Mouse (Mus musculus) limb, embryonic 13.5 days (tissue): ENCODE measurements at regions not wholly inside any gene's neighbourhood (a gene's known extent, or its start where the extent isn't known, plus 50 kb on each side); places are given as distances from the start of the nearest gene placed in this dataset.
"Not testable (repeated sequence)": the region's sequence is repeated elsewhere in the genome, so short reads cannot be mapped to it uniquely, and the experiment has no call there.

Source experiments
- ATAC-seq: fragments of 200-750 bp; cut with Nextera tagmentation; 2 replicates; pipeline ENCODE4 v1.8.0; 2017; ENCODE audit warnings: low read depth, moderate number of reproducible peaks, moderate TSS enrichment; ENCODE audit not compliant: low FRiP score
- H3K27ac ChIP-seq: fragments of 300-500 bp; sonication (generic); 2 replicates; pipeline ENCODE4 v1.5.1; 2015; ENCODE audit warnings: inconsistent platforms, mild to moderate bottlenecking, moderate library complexity
- H3K27me3 ChIP-seq: fragments of 300-500 bp; sonication (generic); 2 replicates; pipeline ENCODE4 v1.6.1; 2015; ENCODE audit warnings: mild to moderate bottlenecking, inconsistent platforms
- H3K36me3 ChIP-seq: fragments of 300-500 bp; sonication (generic); 2 replicates; pipeline ENCODE4 v1.6.1; 2015; ENCODE audit warnings: inconsistent platforms, mild to moderate bottlenecking, moderate library complexity
- H3K4me1 ChIP-seq: fragments of 300-500 bp; sonication (generic); 2 replicates; pipeline ENCODE4 v1.6.1; 2015; ENCODE audit warnings: inconsistent platforms
- H3K4me2 ChIP-seq: fragments of 300-500 bp; sonication (generic); replicated peaks from 2 replicates; pipeline ENCODE4 v1.6.1; 2015; ENCODE audit warnings: inconsistent platforms, mild to moderate bottlenecking, moderate library complexity
- H3K4me3 ChIP-seq: fragments of 300-500 bp; sonication (generic); 2 replicates; pipeline ENCODE4 v1.5.1; 2015; ENCODE audit warnings: moderate library complexity, mild to moderate bottlenecking, inconsistent platforms
- H3K9ac ChIP-seq: fragments of 300-500 bp; sonication (generic); 2 replicates; pipeline ENCODE4 v1.6.1; 2015; ENCODE audit warnings: mild to moderate bottlenecking, inconsistent platforms
- H3K9me3 ChIP-seq: fragments of 300-500 bp; sonication (generic); 2 replicates; pipeline ENCODE4 v1.6.1; 2016; ENCODE audit warnings: inconsistent platforms
- WGBS: fragments of 180-500 bp; shearing (Covaris S2); methylation state at CpG from one replicate; pipeline ENCODE4 v1.1.7; 2015; 5-methylcytosine and 5-hydroxymethylcytosine counted together

- no peak for ATAC-seq
- H3K4me2 ChIP-seq, result no peak overlapping the region
- H3K4me3 ChIP-seq, result no peak overlapping the region
- no peaks in the 10 kb centered on the region for H3K36me3 ChIP-seq
- no peaks in the 10 kb centered on the region for H3K27me3 ChIP-seq
- no peak overlapping the region for H3K27ac ChIP-seq
- no peak overlapping the region for H3K9ac ChIP-seq
- no peaks in the 10 kb centered on the region for H3K9me3 ChIP-seq
- H3K4me1 ChIP-seq, result no peaks in the 10 kb centered on the region
Measured at GRCm38 (mm10) chr8:126081279-126081678, 86.3 kb downstream of the Kcnk1 start.

GRCm38 (mm10) chr8:126082827-126083226 is 87.9 kb downstream of the Kcnk1 start:
- Histone ChIP-seq H3K9me3 (no peaks in the 10 kb centered on the region), H3K27ac (no peak overlapping the region), H3K27me3 (no peaks in the 10 kb centered on the region), H3K4me3 (no peak overlapping the region), H3K36me3 (no peaks in the 10 kb centered on the region), H3K9ac (no peak overlapping the region), H3K4me1 (no peaks in the 10 kb centered on the region), H3K4me2 (no peak overlapping the region)
- ATAC-seq, result no peak
- 64% methylated on average over 1 of the region's 1 CpGs for WGBS

- no peak overlapping the region for H3K4me3 ChIP-seq
- no peaks in the 10 kb centered on the region for H3K27me3 ChIP-seq
- no peak overlapping the region for H3K4me2 ChIP-seq
- no peak overlapping the region for H3K27ac ChIP-seq
- H3K9me3 ChIP-seq, result peaks cover 15% of the 10 kb centered on the region; the same call in 1 of the 2 replicates
- H3K36me3 ChIP-seq, result no peaks in the 10 kb centered on the region
- H3K9ac ChIP-seq, result no peak overlapping the region
- ATAC-seq, result no peak
- WGBS, result 56% methylated on average over 1 of the region's 1 CpGs
- no peaks in the 10 kb centered on the region for H3K4me1 ChIP-seq
Measured at GRCm38 (mm10) chr8:126090772-126091171, 95.8 kb downstream of the Kcnk1 start.

GRCm38 (mm10) chr8:126094005-126094404 is 99.0 kb downstream of the Kcnk1 start:
- Histone ChIP-seq H3K36me3 (no peaks in the 10 kb centered on the region), H3K9me3 (peaks cover 7% of the 10 kb centered on the region; the same call in 1 of the 2 replicates), H3K27ac (no peak overlapping the region), H3K4me1 (no peaks in the 10 kb centered on the region), H3K4me2 (no peak overlapping the region), H3K4me3 (no peak overlapping the region), H3K27me3 (0 out of 2 replicates have a peak, but pooled peaks cover 4% of the 10 kb centered on the region), H3K9ac (no peak overlapping the region)
- no peak for ATAC-seq
- WGBS, result 57% methylated on average over 2 of the region's 2 CpGs

GRCm38 (mm10) chr8:126096056-126096455 is 101.1 kb downstream of the Kcnk1 start:
- H3K27ac ChIP-seq, result no peak overlapping the region
- no peak overlapping the region for H3K9ac ChIP-seq
- H3K36me3 ChIP-seq, result no peaks in the 10 kb centered on the region
- 76% methylated on average over 6 of the region's 6 CpGs for WGBS
- H3K4me3 ChIP-seq, result no peak overlapping the region
- H3K27me3 ChIP-seq, result 0 out of 2 replicates have a peak, but pooled peaks cover 4% of the 10 kb centered on the region
- H3K4me2 ChIP-seq, result no peak overlapping the region
- H3K9me3 ChIP-seq, result no peaks in the 10 kb centered on the region
- no peaks in the 10 kb centered on the region for H3K4me1 ChIP-seq
- ATAC-seq, result no peak

GRCm38 (mm10) chr8:126096636-126097170 is 101.7 kb downstream of the Kcnk1 start:
- Histone ChIP-seq H3K4me2 (no peak overlapping the region), H3K4me3 (no peak overlapping the region), H3K9ac (no peak overlapping the region), H3K27me3 (0 out of 2 replicates have a peak, but pooled peaks cover 4% of the 10 kb centered on the region), H3K9me3 (no peaks in the 10 kb centered on the region), H3K36me3 (no peaks in the 10 kb centered on the region), H3K27ac (no peak overlapping the region), H3K4me1 (no peaks in the 10 kb centered on the region)
- no peak for ATAC-seq
- WGBS, result 59% methylated on average over 9 of the region's 9 CpGs

GRCm38 (mm10) chr8:126098886-126099285 is 103.9 kb downstream of the Kcnk1 start:
- no peak overlapping the region for H3K4me3 ChIP-seq
- H3K4me1 ChIP-seq, result no peaks in the 10 kb centered on the region
- H3K27ac ChIP-seq, result no peak overlapping the region
- no peaks in the 10 kb centered on the region for H3K9me3 ChIP-seq
- H3K27me3 ChIP-seq, result 0 out of 2 replicates have a peak, but pooled peaks cover 4% of the 10 kb centered on the region
- no peak overlapping the region for H3K9ac ChIP-seq
- no peak overlapping the region for H3K4me2 ChIP-seq
- no peak for ATAC-seq
- WGBS, result 83% methylated on average over 6 of the region's 6 CpGs
- H3K36me3 ChIP-seq, result no peaks in the 10 kb centered on the region

- Histone ChIP-seq H3K9ac (no peak overlapping the region), H3K4me3 (no peak overlapping the region), H3K27ac (no peak overlapping the region), H3K27me3 (0 out of 2 replicates have a peak, but pooled peaks cover 4% of the 10 kb centered on the region), H3K36me3 (no peaks in the 10 kb centered on the region), H3K4me2 (no peak overlapping the region), H3K9me3 (no peaks in the 10 kb centered on the region), H3K4me1 (no peaks in the 10 kb centered on the region)
- 65% methylated on average over 4 of the region's 4 CpGs for WGBS
- no peak for ATAC-seq
Measured at GRCm38 (mm10) chr8:126099889-126100288, 104.9 kb downstream of the Kcnk1 start.

- Histone ChIP-seq H3K27ac (no peak overlapping the region), H3K4me3 (no peak overlapping the region), H3K4me2 (no peak overlapping the region), H3K36me3 (no peaks in the 10 kb centered on the region), H3K9ac (no peak overlapping the region), H3K4me1 (no peaks in the 10 kb centered on the region), H3K9me3 (no peaks in the 10 kb centered on the region), H3K27me3 (no peaks in the 10 kb centered on the region)
- no peak for ATAC-seq
- 83% methylated on average over 3 of the region's 3 CpGs for WGBS
Measured at GRCm38 (mm10) chr8:126105043-126105442, 110.1 kb downstream of the Kcnk1 start.

- no peak for ATAC-seq
- Histone ChIP-seq H3K36me3 (no peaks in the 10 kb centered on the region), H3K9ac (no peak overlapping the region), H3K9me3 (peaks cover 8% of the 10 kb centered on the region; the same call in 1 of the 2 replicates), H3K27me3 (no peaks in the 10 kb centered on the region), H3K4me2 (no peak overlapping the region), H3K27ac (no peak overlapping the region), H3K4me1 (no peaks in the 10 kb centered on the region), H3K4me3 (no peak overlapping the region)
- WGBS, result 79% methylated on average over 6 of the region's 6 CpGs
Measured at GRCm38 (mm10) chr8:126126041-126126440, 131.1 kb downstream of the Kcnk1 start.

- no peaks in the 10 kb centered on the region for H3K36me3 ChIP-seq
- no peak overlapping the region for H3K4me3 ChIP-seq
- no peak for ATAC-seq
- 56% methylated on average over 4 of the region's 4 CpGs for WGBS
- no peak overlapping the region for H3K4me2 ChIP-seq
- H3K4me1 ChIP-seq, result no peaks in the 10 kb centered on the region
- no peak overlapping the region for H3K9ac ChIP-seq
- peaks cover 12% of the 10 kb centered on the region for H3K27me3 ChIP-seq
- H3K27ac ChIP-seq, result no peak overlapping the region
- H3K9me3 ChIP-seq, result no peaks in the 10 kb centered on the region
Measured at GRCm38 (mm10) chr8:126132076-126132475, 137.1 kb downstream of the Kcnk1 start.

- not testable (repeated sequence) for H3K36me3 ChIP-seq, ATAC-seq
- WGBS, result 94% methylated on average over 4 of the region's 4 CpGs
Measured at GRCm38 (mm10) chr8:126132918-126133317, 137.9 kb downstream of the Kcnk1 start.

GRCm38 (mm10) chr8:126135100-126135499 is 140.1 kb downstream of the Kcnk1 start:
- H3K27me3 ChIP-seq, result peaks cover 39% of the 10 kb centered on the region
- no peaks in the 10 kb centered on the region for H3K36me3 ChIP-seq
- peaks cover 15% of the 10 kb centered on the region for H3K4me1 ChIP-seq
- 53% methylated on average over 10 of the region's 10 CpGs for WGBS
- H3K9me3 ChIP-seq, result no peaks in the 10 kb centered on the region
- H3K4me2 ChIP-seq, result no peak overlapping the region
- no peak overlapping the region for H3K27ac ChIP-seq
- ATAC-seq, result no peak
- H3K4me3 ChIP-seq, result no peak overlapping the region
- no peak overlapping the region for H3K9ac ChIP-seq

More at GRCm38 (mm10) chr8:126132918-126133317, 137.9 kb downstream of the Kcnk1 start:
- H3K4me1 ChIP-seq, H3K4me2 ChIP-seq, H3K9ac ChIP-seq, H3K4me3 ChIP-seq, H3K27ac ChIP-seq, H3K9me3 ChIP-seq: not testable (repeated sequence)
- H3K27me3 ChIP-seq, result peaks cover 17% of the 10 kb centered on the region
